Mouse (Mus musculus): ENCODE results near the gene Akt2. TPM values are rescaled to one million over a fixed set of nuclear protein-coding genes. Genes with fewer than 3 reads are reported as not detected.
A peak's percentile ranks its signal among the peaks of the same experiment; 100 is the strongest.

The Akt2 gene
- polyA plus RNA-seq, 1 experiment from 2014 or later: 94.8 TPM

DNA sequence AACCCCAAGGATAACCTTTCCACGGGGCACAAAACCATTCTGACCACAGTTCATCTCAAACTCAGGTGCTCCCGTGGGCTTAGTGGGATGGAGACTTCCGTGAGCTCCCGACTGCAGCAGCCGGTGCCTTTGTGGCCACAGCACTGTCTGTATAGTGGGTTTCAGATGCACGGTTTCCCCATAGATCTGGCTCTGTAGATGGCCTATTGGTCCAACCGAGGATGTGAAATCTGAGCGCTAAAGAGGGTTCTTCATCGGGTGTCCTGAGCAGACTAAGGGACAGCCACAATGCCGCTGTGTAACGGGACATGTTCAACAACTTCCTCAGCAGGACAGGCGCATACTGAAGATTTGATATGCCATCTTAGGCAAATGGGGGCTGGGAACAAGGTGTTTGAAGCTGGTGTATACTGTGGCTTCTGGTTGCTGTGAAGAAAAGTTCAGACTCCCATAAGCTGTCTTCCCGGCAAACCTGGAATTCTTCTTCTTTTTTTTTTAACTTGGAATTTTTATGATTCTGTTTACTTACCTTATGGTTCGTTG, 97.0 kb downstream of the Akt2 start:
- H3K9me3 ChIP-seq: no peaks in the 10 kb centered on the region
- no peak for DNase-seq (ENCODE audit: low spot score)
- peak overlapping the region; percentile 67 for H3K4me3 ChIP-seq
- H3K27me3 ChIP-seq (ENCODE audit: insufficient read depth, poor library complexity, severe bottlenecking): peaks cover 15% of the 10 kb centered on the region; the same call in 1 of the 2 replicates
- H3K27ac ChIP-seq: peak overlapping the region; percentile 88
- no peaks in the 10 kb centered on the region for H3K36me3 ChIP-seq
- 41% methylated on average over 14 of the region's 14 CpGs for WGBS
- H3K4me1 ChIP-seq: 0 out of 2 replicates have a peak, but pooled peaks cover 4% of the 10 kb centered on the region

DNA sequence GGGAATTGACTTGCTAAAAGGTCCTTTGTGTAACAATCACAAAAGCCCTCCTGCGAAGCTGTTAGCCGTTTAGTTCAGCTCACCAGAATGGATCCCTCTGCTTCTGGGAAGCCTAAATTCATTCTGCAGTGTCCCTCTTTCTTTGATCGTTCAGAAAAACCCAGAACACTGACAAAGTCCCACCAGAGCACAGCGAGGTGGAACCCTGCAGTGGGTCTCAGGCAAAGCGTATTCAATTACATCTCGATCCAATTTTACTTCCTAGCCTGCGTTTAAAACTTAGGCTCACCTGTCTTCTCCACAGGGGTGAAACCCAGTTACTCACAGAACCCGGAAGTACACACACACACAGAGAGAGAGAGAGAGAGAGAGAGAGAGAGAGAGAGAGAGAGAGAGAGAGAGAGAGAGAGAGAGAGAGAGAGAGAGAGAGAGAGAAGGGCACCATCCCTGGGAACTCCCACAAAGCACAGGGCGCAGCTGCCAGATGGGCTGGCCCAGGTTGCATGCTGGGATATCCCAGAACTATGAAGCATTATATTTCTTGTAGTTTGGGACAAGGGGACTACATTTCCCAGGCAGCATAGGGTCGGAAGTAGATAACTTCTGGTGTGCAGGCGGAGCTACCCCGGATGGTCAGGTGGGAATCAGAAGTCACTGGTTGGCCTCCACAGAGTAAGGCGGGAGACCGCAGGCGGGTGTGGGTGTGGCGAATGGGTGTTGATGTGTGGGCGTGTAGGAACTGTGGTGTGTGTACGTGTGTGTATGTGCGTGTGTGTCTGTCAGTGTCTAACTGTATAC, 97.7 kb downstream of the Akt2 start, which contains the start of gene Zfp607b:
Zfp607b (plus strand) TSS at position 526 of the 798 bp plus-strand sequence.
- Histone ChIP-seq H3K9me3 (no peaks in the 10 kb centered on the region), H3K36me3 (no peaks in the 10 kb centered on the region), H3K4me1 (0 out of 2 replicates have a peak, but pooled peaks cover 4% of the 10 kb centered on the region), H3K27me3 (ENCODE audit: insufficient read depth, poor library complexity, severe bottlenecking) (peaks cover 13% of the 10 kb centered on the region; the same call in 1 of the 2 replicates), H3K4me3 (peak within 1 kb of the TSS; percentile 67), H3K27ac (peak within 1 kb of the TSS; percentile 88)
- DNase-seq (ENCODE audit: low spot score): peak; percentile 99
- WGBS: under 1% methylated on average over 19 of the region's 19 CpGs

Other genes with a start within 250 kb of the Akt2 start
- gene Shkbp1, start 235.5 kb upstream of the Akt2 start, polyA plus RNA-seq (2016; fragmentation: Nextera tagmentation; extraction: Ambion mirVana): 48.3 and 50.4 TPM in 2 replicates
- 1.3 and 2.1 TPM in 2 replicates for gene Gm20479, start 234.1 kb upstream of the Akt2 start, polyA plus RNA-seq (2016; fragmentation: Nextera tagmentation; extraction: Ambion mirVana)
- gene Sptbn4, start 143.9 kb upstream of the Akt2 start, polyA plus RNA-seq (2016; fragmentation: Nextera tagmentation; extraction: Ambion mirVana): 0.40 and 0.46 TPM in 2 replicates
- gene Blvrb, start 143.6 kb upstream of the Akt2 start, polyA plus RNA-seq (2016; fragmentation: Nextera tagmentation; extraction: Ambion mirVana): 88.8 and 94.6 TPM in 2 replicates
- gene Sertad3, start 117.8 kb upstream of the Akt2 start, polyA plus RNA-seq (2016; fragmentation: Nextera tagmentation; extraction: Ambion mirVana): 19.0 and 23.8 TPM in 2 replicates
- gene Sertad1, start 104.6 kb upstream of the Akt2 start, polyA plus RNA-seq (2016; fragmentation: Nextera tagmentation; extraction: Ambion mirVana): 34.8 and 38.9 TPM in 2 replicates
- gene Prx, start 92.2 kb upstream of the Akt2 start, polyA plus RNA-seq (2016; fragmentation: Nextera tagmentation; extraction: Ambion mirVana): 2.4 and 2.8 TPM in 2 replicates
- 0.54 and 0.59 TPM in 2 replicates for gene Hipk4, start 68.3 kb upstream of the Akt2 start, polyA plus RNA-seq (2016; fragmentation: Nextera tagmentation; extraction: Ambion mirVana)
- 54.1 and 55.6 TPM in 2 replicates for gene Pld3, start 38.3 kb upstream of the Akt2 start, polyA plus RNA-seq (2016; fragmentation: Nextera tagmentation; extraction: Ambion mirVana)
- 36.3 and 37.4 TPM in 2 replicates for gene 2310022A10Rik, start 38.3 kb upstream of the Akt2 start, polyA plus RNA-seq (2016; fragmentation: Nextera tagmentation; extraction: Ambion mirVana)
- not detected in 2 replicates for gene Ttc9b, start 62.4 kb downstream of the Akt2 start, polyA plus RNA-seq (2016; fragmentation: Nextera tagmentation; extraction: Ambion mirVana)
- gene Map3k10, start 83.0 kb downstream of the Akt2 start, polyA plus RNA-seq (2016; fragmentation: Nextera tagmentation; extraction: Ambion mirVana): 4.5 and 10.6 TPM in 2 replicates
- 1.6 and 2.5 TPM in 2 replicates for gene Zfp607b, start 97.8 kb downstream of the Akt2 start, polyA plus RNA-seq (2016; fragmentation: Nextera tagmentation; extraction: Ambion mirVana)
- 23.8 and 28.7 TPM in 2 replicates for gene Zfp60, start 139.8 kb downstream of the Akt2 start, polyA plus RNA-seq (2016; fragmentation: Nextera tagmentation; extraction: Ambion mirVana)
- gene Zfp626, start 215.6 kb downstream of the Akt2 start, polyA plus RNA-seq (2016; fragmentation: Nextera tagmentation; extraction: Ambion mirVana): 1.3 and 1.6 TPM in 2 replicates
- 6.9 and 7.4 TPM in 2 replicates for gene Zfp59, start 247.1 kb downstream of the Akt2 start, polyA plus RNA-seq (2016; fragmentation: Nextera tagmentation; extraction: Ambion mirVana)

Data from heart, embryonic 10.5 days (tissue).